Mouse (Mus musculus): ENCODE measurements around the gene Gm17409. TPM values are rescaled to one million over a fixed set of nuclear protein-coding genes. Genes with fewer than 3 reads are reported as not detected.

The Gm17409 gene
- polyA plus RNA-seq, 1 experiment from 2014 or later: not detected

DNA sequence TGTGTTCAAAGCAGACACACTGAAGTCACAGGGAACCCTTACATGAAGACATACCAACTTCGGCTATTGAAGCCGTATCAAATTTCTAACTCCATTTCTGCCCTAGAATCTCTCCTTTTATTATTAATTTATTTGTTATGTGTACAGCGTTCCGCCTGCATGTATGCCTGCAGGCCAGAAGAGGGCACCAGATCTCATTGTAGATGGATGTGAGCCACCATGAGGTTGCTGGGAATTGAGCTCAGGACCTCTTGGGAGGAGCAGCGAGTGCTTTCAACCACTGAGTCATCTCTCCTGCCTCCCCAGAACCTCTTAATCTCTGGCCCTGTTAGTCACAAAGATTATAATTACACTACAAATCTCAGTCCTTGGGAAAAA lies 12.4 kb upstream of the Gm17409 start:
- no peak overlapping the region for H3K4me3 ChIP-seq (ENCODE audit: low read depth, low read length)
- H3K27me3 ChIP-seq (ENCODE audit: control insufficient read depth, insufficient read depth, low read length): no peaks in the 10 kb centered on the region
- H3K27ac ChIP-seq (replicated peaks): no peak overlapping the region
- TF ChIP-seq EP300 (optimal IDR thresholded peaks at IDR 0.05): no peak
- peak; percentile 50 for TF ChIP-seq CTCF (IDR thresholded peaks at IDR 0.05; ENCODE audit: low read depth)
- H3K9ac ChIP-seq (ENCODE audit: low read length): no peak overlapping the region
- ATAC-seq (ENCODE audit: low FRiP score, low TSS enrichment) (no peak), DNase-seq (ENCODE audit: low spot score) (no peak)
- H3K4me1 ChIP-seq (replicated peaks; ENCODE audit: control insufficient read depth, insufficient read depth): no peaks in the 10 kb centered on the region
- 94% methylated on average over 5 of the region's 5 CpGs for WGBS
- H3K9me3 ChIP-seq (ENCODE audit: control insufficient read depth, low read length): no peaks in the 10 kb centered on the region
- H3K4me2 ChIP-seq (replicated peaks; ENCODE audit: low read depth): no peak overlapping the region
- H3K36me3 ChIP-seq (ENCODE audit: control insufficient read depth, insufficient read depth, low read length): peaks cover 9% of the 10 kb centered on the region

DNA sequence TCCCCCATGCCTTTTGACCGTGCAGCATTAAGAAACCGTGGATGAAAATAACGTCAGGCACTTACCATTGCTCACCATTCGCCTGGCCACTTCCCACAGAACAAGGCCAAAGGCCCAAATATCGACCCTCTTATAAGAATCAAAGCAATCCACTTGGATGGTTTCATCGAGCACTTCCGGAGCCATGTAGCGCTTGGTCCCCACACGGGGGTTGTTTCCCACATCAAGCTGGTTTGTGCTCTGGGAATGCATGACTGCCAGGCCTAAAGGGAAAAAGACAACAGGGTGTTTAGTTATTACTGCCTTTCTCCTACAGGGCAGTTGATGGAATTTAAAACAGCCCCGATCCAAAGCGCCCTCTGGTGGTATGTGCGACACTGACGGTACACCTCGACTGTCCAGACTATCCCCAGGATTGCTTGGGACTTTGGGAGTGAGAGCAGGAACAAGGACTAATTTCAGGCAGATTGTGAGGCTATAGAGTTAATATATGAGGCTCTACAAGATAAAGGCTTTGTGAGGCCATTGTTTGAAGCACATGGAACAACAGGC lies 11.0 kb upstream of the Gm17409 start:
- Histone ChIP-seq H3K9ac (ENCODE audit: low read length) (no peak overlapping the region), H3K36me3 (ENCODE audit: control insufficient read depth, insufficient read depth, low read length) (peaks cover 9% of the 10 kb centered on the region), H3K4me3 (ENCODE audit: low read depth, low read length) (no peak overlapping the region), H3K27ac (replicated peaks) (no peak overlapping the region), H3K9me3 (ENCODE audit: control insufficient read depth, low read length) (no peaks in the 10 kb centered on the region), H3K27me3 (ENCODE audit: control insufficient read depth, insufficient read depth, low read length) (no peaks in the 10 kb centered on the region), H3K4me1 (replicated peaks; ENCODE audit: control insufficient read depth, insufficient read depth) (no peaks in the 10 kb centered on the region), H3K4me2 (replicated peaks; ENCODE audit: low read depth) (no peak overlapping the region)
- TF ChIP-seq EP300 (optimal IDR thresholded peaks at IDR 0.05) (no peak), CTCF (IDR thresholded peaks at IDR 0.05; ENCODE audit: low read depth) (peak; percentile 71)
- WGBS: 88% methylated on average over 14 of the region's 14 CpGs
- ATAC-seq (ENCODE audit: low FRiP score, low TSS enrichment): no peak
- peak; percentile 62 for DNase-seq (ENCODE audit: low spot score)

DNA sequence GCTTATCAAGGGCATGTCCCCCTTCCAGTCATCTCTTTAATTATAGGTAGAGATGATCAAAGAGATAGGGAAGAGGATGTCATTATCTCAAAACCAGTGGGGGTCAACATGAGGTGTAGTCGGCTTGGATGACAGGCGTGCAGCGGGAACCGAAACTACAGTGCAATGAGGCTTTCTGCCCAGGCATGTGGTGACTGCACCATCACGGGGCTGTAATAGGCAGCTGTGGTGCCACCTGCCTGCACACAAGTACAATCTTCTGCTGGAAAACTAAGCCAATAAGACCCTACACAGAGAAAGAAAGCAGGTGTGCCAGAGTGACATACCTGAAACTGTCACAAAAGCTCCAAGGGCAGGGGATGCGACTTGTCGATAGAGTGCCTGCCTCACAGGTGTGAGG lies 374 bp downstream of the Gm17409 start:
- H3K27me3 ChIP-seq (ENCODE audit: control insufficient read depth, insufficient read depth, low read length): no peaks in the 10 kb centered on the region
- H3K4me1 ChIP-seq (replicated peaks; ENCODE audit: control insufficient read depth, insufficient read depth): no peaks in the 10 kb centered on the region
- no peak overlapping the region for H3K4me2 ChIP-seq (replicated peaks; ENCODE audit: low read depth)
- no peak overlapping the region for H3K27ac ChIP-seq (replicated peaks)
- DNase-seq (ENCODE audit: low spot score) (no peak), ATAC-seq (ENCODE audit: low FRiP score, low TSS enrichment) (no peak)
- no peak overlapping the region for H3K9ac ChIP-seq (ENCODE audit: low read length)
- no peaks in the 10 kb centered on the region for H3K9me3 ChIP-seq (ENCODE audit: control insufficient read depth, low read length)
- H3K36me3 ChIP-seq (ENCODE audit: control insufficient read depth, insufficient read depth, low read length): peaks cover 18% of the 10 kb centered on the region
- H3K4me3 ChIP-seq (ENCODE audit: low read depth, low read length): no peak overlapping the region
- WGBS: 94% methylated on average over 7 of the region's 7 CpGs
- TF ChIP-seq CTCF (IDR thresholded peaks at IDR 0.05; ENCODE audit: low read depth) (no peak), EP300 (optimal IDR thresholded peaks at IDR 0.05) (no peak)

GRCm38 (mm10) chr2:58475578-58475977 lies 5.7 kb downstream of the Gm17409 start:
- no peak overlapping the region for H3K27ac ChIP-seq (replicated peaks)
- H3K4me1 ChIP-seq (replicated peaks; ENCODE audit: control insufficient read depth, insufficient read depth): no peaks in the 10 kb centered on the region
- no peak overlapping the region for H3K4me2 ChIP-seq (replicated peaks; ENCODE audit: low read depth)
- no peak overlapping the region for H3K9ac ChIP-seq (ENCODE audit: low read length)
- no peaks in the 10 kb centered on the region for H3K9me3 ChIP-seq (ENCODE audit: control insufficient read depth, low read length)
- 86% methylated on average over 8 of the region's 8 CpGs for WGBS
- peaks cover 1% of the 10 kb centered on the region; the same call in 1 of the 2 replicates for H3K36me3 ChIP-seq (ENCODE audit: control insufficient read depth, insufficient read depth, low read length)
- DNase-seq (ENCODE audit: low spot score) (no peak), ATAC-seq (ENCODE audit: low FRiP score, low TSS enrichment) (no peak)
- H3K4me3 ChIP-seq (ENCODE audit: low read depth, low read length): no peak overlapping the region
- no peak for TF ChIP-seq EP300 (optimal IDR thresholded peaks at IDR 0.05)
- no peak for TF ChIP-seq CTCF (IDR thresholded peaks at IDR 0.05; ENCODE audit: low read depth)
- no peaks in the 10 kb centered on the region for H3K27me3 ChIP-seq (ENCODE audit: control insufficient read depth, insufficient read depth, low read length)

GRCm38 (mm10) chr2:58476956-58477715 lies 7.2 kb downstream of the Gm17409 start:
- WGBS: 59% methylated on average over 12 of the region's 12 CpGs

DNA sequence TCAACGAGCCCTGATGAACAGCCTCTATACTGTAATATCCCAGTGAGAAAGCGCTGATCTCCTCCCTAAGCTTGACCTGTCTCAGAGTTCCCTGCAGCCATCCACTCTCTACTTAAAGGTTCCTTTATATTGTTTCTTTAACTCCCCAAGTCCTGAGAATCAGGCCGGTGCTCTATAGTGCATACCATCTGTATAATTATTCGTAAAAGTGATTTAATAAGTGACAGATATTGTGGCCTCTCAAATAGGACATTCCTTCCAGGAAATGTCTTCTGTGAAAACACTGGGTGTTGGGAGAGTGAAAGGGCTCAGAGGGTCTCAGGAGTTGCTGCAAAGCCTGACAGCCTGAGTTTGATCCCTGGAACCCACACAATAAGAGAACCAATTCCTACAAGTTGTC lies 8.2 kb downstream of the Gm17409 start:
- H3K4me1 ChIP-seq (replicated peaks; ENCODE audit: control insufficient read depth, insufficient read depth): no peaks in the 10 kb centered on the region
- WGBS: 91% methylated on average over 4 of the region's 4 CpGs
- H3K4me2 ChIP-seq (replicated peaks; ENCODE audit: low read depth): no peak overlapping the region
- no peaks in the 10 kb centered on the region for H3K9me3 ChIP-seq (ENCODE audit: control insufficient read depth, low read length)
- no peak overlapping the region for H3K4me3 ChIP-seq (ENCODE audit: low read depth, low read length)
- H3K36me3 ChIP-seq (ENCODE audit: control insufficient read depth, insufficient read depth, low read length): no peaks in the 10 kb centered on the region
- H3K27me3 ChIP-seq (ENCODE audit: control insufficient read depth, insufficient read depth, low read length): no peaks in the 10 kb centered on the region
- no peak for ATAC-seq (ENCODE audit: low FRiP score, low TSS enrichment)
- H3K27ac ChIP-seq (replicated peaks): no peak overlapping the region
- no peak for DNase-seq (ENCODE audit: low spot score)
- H3K9ac ChIP-seq (ENCODE audit: low read length): no peak overlapping the region
- no peak for TF ChIP-seq CTCF (IDR thresholded peaks at IDR 0.05; ENCODE audit: low read depth)
- no peak for TF ChIP-seq EP300 (optimal IDR thresholded peaks at IDR 0.05)

More at GRCm38 (mm10) chr2:58476956-58477715, 7.2 kb downstream of the Gm17409 start:
- H3K4me3 ChIP-seq (ENCODE audit: low read depth, low read length): no peak overlapping the region
- H3K27me3 ChIP-seq (ENCODE audit: control insufficient read depth, insufficient read depth, low read length): no peaks in the 10 kb centered on the region
- no peaks in the 10 kb centered on the region for H3K36me3 ChIP-seq (ENCODE audit: control insufficient read depth, insufficient read depth, low read length)
- DNase-seq (ENCODE audit: low spot score) (peak; percentile 87), ATAC-seq (ENCODE audit: low FRiP score, low TSS enrichment) (no peak)
- H3K27ac ChIP-seq (replicated peaks): no peak overlapping the region
- no peaks in the 10 kb centered on the region for H3K9me3 ChIP-seq (ENCODE audit: control insufficient read depth, low read length)
- H3K4me1 ChIP-seq (replicated peaks; ENCODE audit: control insufficient read depth, insufficient read depth): no peaks in the 10 kb centered on the region
- peak; percentile 42 for TF ChIP-seq EP300 (optimal IDR thresholded peaks at IDR 0.05)
- TF ChIP-seq CTCF (IDR thresholded peaks at IDR 0.05; ENCODE audit: low read depth): peak; percentile 87
- no peak overlapping the region for H3K4me2 ChIP-seq (replicated peaks; ENCODE audit: low read depth)
- no peak overlapping the region for H3K9ac ChIP-seq (ENCODE audit: low read length)

Data from stomach, postnatal 0 days (tissue).